Mouse (Mus musculus): Measurements from ENCODE around the gene Crabp1. TPM values are rescaled to one million over a fixed set of nuclear protein-coding genes. Genes with fewer than 3 reads are reported as not detected.

The Crabp1 gene
- polyA plus RNA-seq, 1 experiment from 2014 or later = 40.0 TPM

GRCm38 (mm10) chr9:54752944-54753295, 11.6 kb upstream of the Crabp1 start:
- 61% methylated on average over 11 of the region's 11 CpGs for WGBS
- Histone ChIP-seq H3K9ac (ENCODE audit: low read depth, low read length) (no peak overlapping the region), H3K4me2 (no peak overlapping the region), H3K36me3 (ENCODE audit: control insufficient read depth, insufficient read depth, low read length) (no peaks in the 10 kb centered on the region), H3K4me1 (replicated peaks; ENCODE audit: control insufficient read depth, insufficient read depth, low read length) (no peaks in the 10 kb centered on the region), H3K4me3 (ENCODE audit: low read depth, low read length) (no peak overlapping the region), H3K27ac (ENCODE audit: low read depth, low read length) (no peak overlapping the region), H3K9me3 (ENCODE audit: control insufficient read depth, low read length) (no peaks in the 10 kb centered on the region), H3K27me3 (replicated peaks; ENCODE audit: control insufficient read depth, insufficient read depth, low read length) (peaks cover 2% of the 10 kb centered on the region)
- ATAC-seq (replicated peaks; ENCODE audit: low FRiP score) (no peak), DNase-seq (ENCODE audit: low spot score) (no peak)

DNA sequence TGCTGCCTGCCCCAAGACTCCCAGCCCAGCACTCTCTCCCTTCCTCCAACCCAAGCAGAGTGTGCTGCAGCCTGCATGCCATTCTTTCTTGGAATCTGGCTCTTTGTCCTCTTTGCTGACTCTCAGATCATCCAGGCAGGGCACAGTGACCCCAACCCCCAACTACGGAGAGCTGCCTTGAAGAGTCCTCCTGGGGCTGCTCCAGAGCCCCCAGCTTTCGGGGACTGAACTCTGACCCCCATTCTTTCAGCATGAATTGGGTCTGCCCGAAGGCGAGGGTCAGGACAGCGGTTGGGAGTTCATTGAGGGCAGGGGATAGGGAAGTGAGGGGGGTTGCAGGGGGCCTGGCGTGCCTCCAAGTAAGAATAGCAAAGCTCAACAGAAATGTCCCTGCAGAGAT, 5.0 kb upstream of the Crabp1 start:
- DNase-seq (ENCODE audit: low spot score) (no peak), ATAC-seq (replicated peaks; ENCODE audit: low FRiP score) (no peak)
- Histone ChIP-seq H3K27ac (ENCODE audit: low read depth, low read length) (no peak overlapping the region), H3K4me1 (replicated peaks; ENCODE audit: control insufficient read depth, insufficient read depth, low read length) (no peaks in the 10 kb centered on the region), H3K9me3 (ENCODE audit: control insufficient read depth, low read length) (no peaks in the 10 kb centered on the region), H3K27me3 (replicated peaks; ENCODE audit: control insufficient read depth, insufficient read depth, low read length) (peaks cover 30% of the 10 kb centered on the region), H3K36me3 (ENCODE audit: control insufficient read depth, insufficient read depth, low read length) (no peaks in the 10 kb centered on the region), H3K4me2 (no peak overlapping the region), H3K9ac (ENCODE audit: low read depth, low read length) (no peak overlapping the region), H3K4me3 (ENCODE audit: low read depth, low read length) (no peak overlapping the region)
- WGBS = 45% methylated on average over 6 of the region's 6 CpGs

DNA sequence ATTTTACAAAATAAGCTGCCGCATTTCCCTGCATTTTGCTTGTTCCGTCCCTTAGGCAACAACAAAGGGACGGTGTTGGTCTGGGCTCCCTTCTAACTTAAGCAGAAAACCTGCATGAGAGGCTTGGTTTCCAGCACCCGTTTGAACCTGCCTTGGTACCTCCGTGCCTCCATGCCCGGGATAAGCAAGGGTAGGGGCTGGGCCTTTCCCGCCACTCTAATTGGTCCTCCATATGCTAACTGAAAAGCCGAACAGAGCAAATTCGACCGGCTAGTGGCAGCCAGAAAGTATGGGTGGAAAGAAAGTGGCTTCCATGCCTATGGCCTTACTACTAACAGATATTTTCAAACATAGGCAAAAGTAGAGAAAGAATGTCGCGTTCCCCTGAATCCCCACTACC, 457 bp upstream of the Crabp1 start:
- DNase-seq (ENCODE audit: low spot score) (no peak), ATAC-seq (replicated peaks; ENCODE audit: low FRiP score) (no peak)
- Histone ChIP-seq H3K27me3 (replicated peaks; ENCODE audit: control insufficient read depth, insufficient read depth, low read length) (peaks cover 72% of the 10 kb centered on the region), H3K4me2 (peak overlapping the region; percentile 65), H3K4me3 (ENCODE audit: low read depth, low read length) (no peak overlapping the region; the same call in 1 of the 2 replicates), H3K36me3 (ENCODE audit: control insufficient read depth, insufficient read depth, low read length) (no peaks in the 10 kb centered on the region), H3K27ac (ENCODE audit: low read depth, low read length) (no peak overlapping the region), H3K9ac (ENCODE audit: low read depth, low read length) (no peak overlapping the region), H3K9me3 (ENCODE audit: control insufficient read depth, low read length) (no peaks in the 10 kb centered on the region), H3K4me1 (replicated peaks; ENCODE audit: control insufficient read depth, insufficient read depth, low read length) (peaks cover 4% of the 10 kb centered on the region; the same call in 1 of the 2 replicates)
- 21% methylated on average over 12 of the region's 12 CpGs for WGBS

DNA sequence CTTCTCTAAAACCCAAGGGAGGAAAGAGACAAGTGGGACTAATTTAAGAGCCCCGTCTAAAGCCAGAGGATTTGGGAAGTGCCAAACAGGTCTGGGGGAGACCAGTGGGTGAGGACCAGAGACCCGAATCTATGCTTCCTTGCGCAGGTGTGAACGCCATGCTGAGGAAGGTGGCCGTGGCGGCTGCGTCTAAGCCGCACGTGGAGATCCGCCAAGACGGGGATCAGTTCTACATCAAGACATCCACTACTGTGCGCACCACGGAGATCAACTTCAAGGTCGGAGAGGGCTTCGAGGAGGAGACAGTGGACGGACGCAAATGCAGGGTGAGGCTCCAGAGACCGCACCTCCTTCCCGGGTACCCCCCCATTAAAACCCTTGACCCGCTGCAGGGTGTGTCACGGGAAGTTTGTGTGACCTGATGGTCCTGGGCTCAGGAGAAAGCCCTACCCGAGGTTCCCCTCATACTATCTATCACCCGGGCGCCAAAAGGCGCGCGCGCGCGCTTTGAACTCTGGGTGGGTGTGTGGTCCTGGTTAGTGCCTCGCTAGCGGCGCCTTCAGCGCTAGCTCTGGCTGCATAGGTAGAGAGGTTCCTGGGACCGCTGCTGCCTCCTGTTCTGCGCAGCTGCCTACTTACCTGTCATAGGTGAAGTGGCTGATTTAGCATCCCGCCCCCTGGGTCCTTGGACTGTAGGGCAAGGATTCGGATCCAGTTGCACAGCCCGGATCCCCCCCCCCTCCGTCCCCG, 963 bp downstream of the Crabp1 start:
- H3K4me1 ChIP-seq (replicated peaks; ENCODE audit: control insufficient read depth, insufficient read depth, low read length) = peaks cover 4% of the 10 kb centered on the region; the same call in 1 of the 2 replicates
- peaks cover 81% of the 10 kb centered on the region for H3K27me3 ChIP-seq (replicated peaks; ENCODE audit: control insufficient read depth, insufficient read depth, low read length)
- no peak overlapping the region for H3K9ac ChIP-seq (ENCODE audit: low read depth, low read length)
- peak overlapping the region; percentile 65 for H3K4me2 ChIP-seq
- no peaks in the 10 kb centered on the region for H3K36me3 ChIP-seq (ENCODE audit: control insufficient read depth, insufficient read depth, low read length)
- WGBS = 2% methylated on average over 41 of the region's 41 CpGs
- ATAC-seq (replicated peaks; ENCODE audit: low FRiP score) (no peak), DNase-seq (ENCODE audit: low spot score) (no peak)
- H3K9me3 ChIP-seq (ENCODE audit: control insufficient read depth, low read length) = no peaks in the 10 kb centered on the region
- peak overlapping the region; percentile 40 for H3K4me3 ChIP-seq (ENCODE audit: low read depth, low read length)
- H3K27ac ChIP-seq (ENCODE audit: low read depth, low read length) = no peak overlapping the region

- H3K4me2 ChIP-seq = no peak overlapping the region
- peaks cover 45% of the 10 kb centered on the region for H3K27me3 ChIP-seq (replicated peaks; ENCODE audit: control insufficient read depth, insufficient read depth, low read length)
- H3K27ac ChIP-seq (ENCODE audit: low read depth, low read length) = no peak overlapping the region
- no peaks in the 10 kb centered on the region for H3K36me3 ChIP-seq (ENCODE audit: control insufficient read depth, insufficient read depth, low read length)
- ATAC-seq (replicated peaks; ENCODE audit: low FRiP score) = no peak
- 63% methylated on average over 11 of the region's 11 CpGs for WGBS
- peaks cover 4% of the 10 kb centered on the region; the same call in 1 of the 2 replicates for H3K4me1 ChIP-seq (replicated peaks; ENCODE audit: control insufficient read depth, insufficient read depth, low read length)
- H3K9ac ChIP-seq (ENCODE audit: low read depth, low read length) = no peak overlapping the region
- H3K9me3 ChIP-seq (ENCODE audit: control insufficient read depth, low read length) = no peaks in the 10 kb centered on the region
- DNase-seq (ENCODE audit: low spot score) = no peak
- H3K4me3 ChIP-seq (ENCODE audit: low read depth, low read length) = no peak overlapping the region
These were observed 5.7 kb downstream of the Crabp1 start for GRCm38 (mm10) chr9:54770140-54770780.

GRCm38 (mm10) chr9:54776451-54776982, 12.0 kb downstream of the Crabp1 start:
- Histone ChIP-seq H3K9ac (ENCODE audit: low read depth, low read length) (no peak overlapping the region), H3K27ac (ENCODE audit: low read depth, low read length) (no peak overlapping the region), H3K4me2 (no peak overlapping the region), H3K27me3 (replicated peaks; ENCODE audit: control insufficient read depth, insufficient read depth, low read length) (no peaks in the 10 kb centered on the region), H3K9me3 (ENCODE audit: control insufficient read depth, low read length) (no peaks in the 10 kb centered on the region), H3K4me1 (replicated peaks; ENCODE audit: control insufficient read depth, insufficient read depth, low read length) (no peaks in the 10 kb centered on the region), H3K4me3 (ENCODE audit: low read depth, low read length) (no peak overlapping the region), H3K36me3 (ENCODE audit: control insufficient read depth, insufficient read depth, low read length) (no peaks in the 10 kb centered on the region)
- no peak for DNase-seq (ENCODE audit: low spot score)
- 80% methylated on average over 13 of the region's 13 CpGs for WGBS
- ATAC-seq (replicated peaks; ENCODE audit: low FRiP score) = no peak

DNA sequence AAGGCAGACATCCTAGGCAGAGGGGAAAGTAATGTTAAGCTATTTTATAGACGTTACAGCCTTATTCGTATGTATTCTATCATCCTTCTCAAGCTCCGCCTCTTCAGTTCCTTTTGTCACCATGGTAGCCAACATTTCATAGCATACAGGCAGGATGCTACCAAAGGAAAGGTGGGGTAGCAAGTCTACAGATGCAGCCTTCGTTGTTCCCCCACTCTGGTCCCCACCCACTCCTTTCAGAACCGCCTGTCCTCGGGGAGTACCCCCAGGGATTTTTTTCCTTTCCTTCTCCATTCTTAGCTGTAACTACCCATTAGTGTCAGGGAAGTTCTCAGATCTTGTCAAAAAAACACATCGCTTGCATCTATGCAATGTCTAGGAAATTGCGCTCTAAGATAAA, 14.7 kb downstream of the Crabp1 start:
- no peak for DNase-seq (ENCODE audit: low spot score)
- H3K36me3 ChIP-seq (ENCODE audit: control insufficient read depth, insufficient read depth, low read length) = no peaks in the 10 kb centered on the region

DNA sequence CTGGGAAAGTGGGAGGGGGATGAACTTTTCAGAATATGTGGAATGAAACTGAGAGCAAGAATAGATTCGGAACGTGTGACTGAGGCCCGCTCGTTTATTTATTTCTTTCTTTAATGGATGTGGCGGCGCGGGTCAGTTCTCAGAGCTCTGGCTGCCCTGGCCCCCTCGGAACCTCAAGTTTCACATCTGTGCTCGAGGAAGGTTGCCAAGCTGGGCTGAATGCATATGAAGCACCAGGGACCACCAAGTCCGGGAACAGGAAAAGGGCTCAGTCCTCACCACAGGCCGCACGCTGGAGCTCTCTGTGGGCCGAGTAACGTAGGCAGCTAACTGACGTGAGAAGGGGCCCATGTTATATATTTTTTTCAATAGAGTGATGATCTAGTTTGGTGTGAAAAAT, 18.0 kb downstream of the Crabp1 start:
- ATAC-seq (replicated peaks; ENCODE audit: low FRiP score) = no peak
- no peak overlapping the region for H3K4me3 ChIP-seq (ENCODE audit: low read depth, low read length)
- H3K27ac ChIP-seq (ENCODE audit: low read depth, low read length) = no peak overlapping the region
- no peaks in the 10 kb centered on the region for H3K27me3 ChIP-seq (replicated peaks; ENCODE audit: control insufficient read depth, insufficient read depth, low read length)
- no peaks in the 10 kb centered on the region for H3K4me1 ChIP-seq (replicated peaks; ENCODE audit: control insufficient read depth, insufficient read depth, low read length)
- H3K9me3 ChIP-seq (ENCODE audit: control insufficient read depth, low read length) = no peaks in the 10 kb centered on the region
- H3K36me3 ChIP-seq (ENCODE audit: control insufficient read depth, insufficient read depth, low read length) = no peaks in the 10 kb centered on the region
- no peak overlapping the region for H3K4me2 ChIP-seq
- WGBS = 67% methylated on average over 15 of the region's 15 CpGs
- DNase-seq (ENCODE audit: low spot score) = no peak
- H3K9ac ChIP-seq (ENCODE audit: low read depth, low read length) = no peak overlapping the region

More for the DNA sequence above, 14.7 kb downstream of the Crabp1 start:
- no peak for ATAC-seq (replicated peaks; ENCODE audit: low FRiP score)
- H3K9me3 ChIP-seq (ENCODE audit: control insufficient read depth, low read length) = no peaks in the 10 kb centered on the region
- no peak overlapping the region for H3K27ac ChIP-seq (ENCODE audit: low read depth, low read length)
- no peak overlapping the region for H3K4me3 ChIP-seq (ENCODE audit: low read depth, low read length)
- no peaks in the 10 kb centered on the region for H3K4me1 ChIP-seq (replicated peaks; ENCODE audit: control insufficient read depth, insufficient read depth, low read length)
- no peak overlapping the region for H3K4me2 ChIP-seq
- no peaks in the 10 kb centered on the region for H3K27me3 ChIP-seq (replicated peaks; ENCODE audit: control insufficient read depth, insufficient read depth, low read length)
- 83% methylated on average over 8 of the region's 8 CpGs for WGBS
- H3K9ac ChIP-seq (ENCODE audit: low read depth, low read length) = no peak overlapping the region

DNA sequence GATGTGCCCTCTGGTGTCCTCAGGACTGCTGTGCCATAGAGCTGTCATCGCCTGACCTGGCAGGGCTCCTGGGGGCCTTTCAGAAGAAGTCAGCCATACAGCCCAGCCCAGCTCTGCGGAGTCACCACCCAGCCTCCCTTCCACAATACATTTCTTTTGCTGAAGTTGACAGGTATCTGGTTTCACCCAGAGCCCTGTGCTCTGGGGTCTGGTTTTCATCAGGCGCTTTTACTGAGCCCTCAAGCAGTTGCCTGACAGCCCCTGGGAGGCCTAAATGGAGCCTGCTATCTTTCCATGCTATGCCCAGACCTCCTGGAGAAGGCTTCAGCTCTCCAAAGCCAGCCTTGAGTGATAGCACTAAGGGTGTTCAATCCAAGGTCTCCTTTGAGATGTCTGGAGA, 19.5 kb downstream of the Crabp1 start:
- ATAC-seq (replicated peaks; ENCODE audit: low FRiP score) (no peak), DNase-seq (ENCODE audit: low spot score) (peak; percentile 45)
- Histone ChIP-seq H3K36me3 (ENCODE audit: control insufficient read depth, insufficient read depth, low read length) (no peaks in the 10 kb centered on the region), H3K4me2 (no peak overlapping the region), H3K9me3 (ENCODE audit: control insufficient read depth, low read length) (no peaks in the 10 kb centered on the region), H3K4me3 (ENCODE audit: low read depth, low read length) (no peak overlapping the region), H3K9ac (ENCODE audit: low read depth, low read length) (no peak overlapping the region), H3K4me1 (replicated peaks; ENCODE audit: control insufficient read depth, insufficient read depth, low read length) (no peaks in the 10 kb centered on the region), H3K27ac (ENCODE audit: low read depth, low read length) (no peak overlapping the region), H3K27me3 (replicated peaks; ENCODE audit: control insufficient read depth, insufficient read depth, low read length) (no peaks in the 10 kb centered on the region)
- 25% methylated on average over 3 of the region's 3 CpGs for WGBS
